Mouse (Mus musculus): ENCODE measurements around the gene Irf7. TPM values are rescaled to one million over a fixed set of nuclear protein-coding genes. Genes with fewer than 3 reads are reported as not detected.

The Irf7 gene
- polyA plus RNA-seq, 1 experiment from 2014 or later: 2.7 TPM

GRCm38 (mm10) chr7:141297926-141298650 lies 31.8 kb upstream of the Irf7 start:
- Histone ChIP-seq H3K9me3 (ENCODE audit: control insufficient read depth, low read length) (no peaks in the 10 kb centered on the region), H3K27me3 (ENCODE audit: control insufficient read depth, insufficient read depth, low read length) (peaks cover 27% of the 10 kb centered on the region), H3K4me3 (ENCODE audit: low read length) (no peak overlapping the region), H3K9ac (ENCODE audit: low read depth, low read length) (no peak overlapping the region), H3K36me3 (ENCODE audit: control insufficient read depth, insufficient read depth, low read length) (peaks cover 49% of the 10 kb centered on the region), H3K4me2 (replicated peaks; ENCODE audit: low read depth, low read length) (no peak overlapping the region), H3K4me1 (ENCODE audit: control insufficient read depth, insufficient read depth, low read length) (no peaks in the 10 kb centered on the region), H3K27ac (ENCODE audit: low read depth, low read length) (no peak overlapping the region)
- no peak for ATAC-seq (ENCODE audit: low FRiP score, low TSS enrichment)
- WGBS: 70% methylated on average over 3 of the region's 3 CpGs

GRCm38 (mm10) chr7:141294479-141294878 lies 28.2 kb upstream of the Irf7 start:
- H3K4me1 ChIP-seq (ENCODE audit: control insufficient read depth, insufficient read depth, low read length): no peaks in the 10 kb centered on the region
- 0 out of 2 replicates have a peak, but pooled peaks have one; percentile 3 for ATAC-seq (ENCODE audit: low FRiP score, low TSS enrichment)
- peak overlapping the region; percentile 76 for H3K4me2 ChIP-seq (replicated peaks; ENCODE audit: low read depth, low read length)
- H3K36me3 ChIP-seq (ENCODE audit: control insufficient read depth, insufficient read depth, low read length): peaks cover 14% of the 10 kb centered on the region
- H3K4me3 ChIP-seq (ENCODE audit: low read length): peak overlapping the region; percentile 39
- H3K9me3 ChIP-seq (ENCODE audit: control insufficient read depth, low read length): no peaks in the 10 kb centered on the region
- no peak overlapping the region for H3K27ac ChIP-seq (ENCODE audit: low read depth, low read length)
- H3K9ac ChIP-seq (ENCODE audit: low read depth, low read length): peak overlapping the region; percentile 57; the same call in 1 of the 2 replicates
- peaks cover 41% of the 10 kb centered on the region for H3K27me3 ChIP-seq (ENCODE audit: control insufficient read depth, insufficient read depth, low read length)
- 7% methylated on average over 22 of the region's 22 CpGs for WGBS

- H3K36me3 ChIP-seq (ENCODE audit: control insufficient read depth, insufficient read depth, low read length): peaks cover 9% of the 10 kb centered on the region
- no peaks in the 10 kb centered on the region for H3K9me3 ChIP-seq (ENCODE audit: control insufficient read depth, low read length)
- H3K4me3 ChIP-seq (ENCODE audit: low read length): peak overlapping the region; percentile 39
- peak overlapping the region; percentile 57 for H3K9ac ChIP-seq (ENCODE audit: low read depth, low read length)
- H3K4me1 ChIP-seq (ENCODE audit: control insufficient read depth, insufficient read depth, low read length): no peaks in the 10 kb centered on the region
- peaks cover 41% of the 10 kb centered on the region for H3K27me3 ChIP-seq (ENCODE audit: control insufficient read depth, insufficient read depth, low read length)
- H3K4me2 ChIP-seq (replicated peaks; ENCODE audit: low read depth, low read length): peak overlapping the region; percentile 76
- no peak overlapping the region for H3K27ac ChIP-seq (ENCODE audit: low read depth, low read length)
- under 1% methylated on average over 52 of the region's 53 CpGs for WGBS
- peak; percentile 26; the same call in 1 of the 2 replicates for ATAC-seq (ENCODE audit: low FRiP score, low TSS enrichment)
Observed at GRCm38 (mm10) chr7:141293852-141294471, 27.7 kb upstream of the Irf7 start.

- WGBS: 40% methylated on average over 15 of the region's 15 CpGs
- H3K9ac ChIP-seq (ENCODE audit: low read depth, low read length): no peak overlapping the region
- H3K27me3 ChIP-seq (ENCODE audit: control insufficient read depth, insufficient read depth, low read length): peaks cover 41% of the 10 kb centered on the region
- peak overlapping the region; percentile 90 for H3K4me2 ChIP-seq (replicated peaks; ENCODE audit: low read depth, low read length)
- H3K27ac ChIP-seq (ENCODE audit: low read depth, low read length): no peak overlapping the region
- H3K9me3 ChIP-seq (ENCODE audit: control insufficient read depth, low read length): no peaks in the 10 kb centered on the region
- peak overlapping the region; percentile 52 for H3K4me3 ChIP-seq (ENCODE audit: low read length)
- ATAC-seq (ENCODE audit: low FRiP score, low TSS enrichment): no peak
- H3K4me1 ChIP-seq (ENCODE audit: control insufficient read depth, insufficient read depth, low read length): no peaks in the 10 kb centered on the region
- 0 out of 2 replicates have a peak, but pooled peaks cover 4% of the 10 kb centered on the region for H3K36me3 ChIP-seq (ENCODE audit: control insufficient read depth, insufficient read depth, low read length)
Observed at GRCm38 (mm10) chr7:141292583-141293388, 26.5 kb upstream of the Irf7 start.

GRCm38 (mm10) chr7:141291921-141292582 lies 25.8 kb upstream of the Irf7 start, which contains the start of gene Drd4:
Gene Drd4 (plus strand): TSS chr7:141292006.
- peaks cover 41% of the 10 kb centered on the region for H3K27me3 ChIP-seq (ENCODE audit: control insufficient read depth, insufficient read depth, low read length)
- H3K4me1 ChIP-seq (ENCODE audit: control insufficient read depth, insufficient read depth, low read length): no peaks in the 10 kb centered on the region
- H3K4me2 ChIP-seq (replicated peaks; ENCODE audit: low read depth, low read length): peak within 1 kb of the TSS; percentile 90
- ATAC-seq (ENCODE audit: low FRiP score, low TSS enrichment): peak; percentile 76
- 2% methylated on average over 46 of the region's 46 CpGs for WGBS
- peak within 1 kb of the TSS; percentile 60 for H3K9ac ChIP-seq (ENCODE audit: low read depth, low read length)
- no peak within 1 kb of the TSS for H3K27ac ChIP-seq (ENCODE audit: low read depth, low read length)
- H3K9me3 ChIP-seq (ENCODE audit: control insufficient read depth, low read length): no peaks in the 10 kb centered on the region
- peak within 1 kb of the TSS; percentile 52 for H3K4me3 ChIP-seq (ENCODE audit: low read length)
- H3K36me3 ChIP-seq (ENCODE audit: control insufficient read depth, insufficient read depth, low read length): no peaks in the 10 kb centered on the region

GRCm38 (mm10) chr7:141288042-141288441 lies 21.8 kb upstream of the Irf7 start:
- H3K27ac ChIP-seq (ENCODE audit: low read depth, low read length): no peak overlapping the region
- H3K27me3 ChIP-seq (ENCODE audit: control insufficient read depth, insufficient read depth, low read length): peaks cover 13% of the 10 kb centered on the region
- H3K36me3 ChIP-seq (ENCODE audit: control insufficient read depth, insufficient read depth, low read length): no peaks in the 10 kb centered on the region
- H3K4me2 ChIP-seq (replicated peaks; ENCODE audit: low read depth, low read length): no peak overlapping the region
- H3K9me3 ChIP-seq (ENCODE audit: control insufficient read depth, low read length): no peaks in the 10 kb centered on the region
- no peak overlapping the region for H3K4me3 ChIP-seq (ENCODE audit: low read length)
- 86% methylated on average over 3 of the region's 3 CpGs for WGBS
- no peaks in the 10 kb centered on the region for H3K4me1 ChIP-seq (ENCODE audit: control insufficient read depth, insufficient read depth, low read length)
- no peak overlapping the region for H3K9ac ChIP-seq (ENCODE audit: low read depth, low read length)
- ATAC-seq (ENCODE audit: low FRiP score, low TSS enrichment): no peak

- Histone ChIP-seq H3K27ac (ENCODE audit: low read depth, low read length) (no peak overlapping the region), H3K27me3 (ENCODE audit: control insufficient read depth, insufficient read depth, low read length) (no peaks in the 10 kb centered on the region), H3K9me3 (ENCODE audit: control insufficient read depth, low read length) (no peaks in the 10 kb centered on the region), H3K4me3 (ENCODE audit: low read length) (no peak overlapping the region), H3K4me2 (replicated peaks; ENCODE audit: low read depth, low read length) (no peak overlapping the region), H3K9ac (ENCODE audit: low read depth, low read length) (no peak overlapping the region), H3K36me3 (ENCODE audit: control insufficient read depth, insufficient read depth, low read length) (no peaks in the 10 kb centered on the region), H3K4me1 (ENCODE audit: control insufficient read depth, insufficient read depth, low read length) (peaks cover 2% of the 10 kb centered on the region; the same call in 1 of the 2 replicates)
- ATAC-seq (ENCODE audit: low FRiP score, low TSS enrichment): no peak
- WGBS: 82% methylated on average over 4 of the region's 4 CpGs
Observed at GRCm38 (mm10) chr7:141282756-141283155, 16.5 kb upstream of the Irf7 start.

- Histone ChIP-seq H3K4me3 (ENCODE audit: low read length) (no peak overlapping the region), H3K9me3 (ENCODE audit: control insufficient read depth, low read length) (no peaks in the 10 kb centered on the region), H3K9ac (ENCODE audit: low read depth, low read length) (no peak overlapping the region), H3K36me3 (ENCODE audit: control insufficient read depth, insufficient read depth, low read length) (no peaks in the 10 kb centered on the region), H3K27me3 (ENCODE audit: control insufficient read depth, insufficient read depth, low read length) (no peaks in the 10 kb centered on the region), H3K27ac (ENCODE audit: low read depth, low read length) (peak overlapping the region; percentile 10; the same call in 1 of the 2 replicates), H3K4me2 (replicated peaks; ENCODE audit: low read depth, low read length) (no peak overlapping the region), H3K4me1 (ENCODE audit: control insufficient read depth, insufficient read depth, low read length) (peaks cover 4% of the 10 kb centered on the region; the same call in 1 of the 2 replicates)
- ATAC-seq (ENCODE audit: low FRiP score, low TSS enrichment): peak; percentile 37; the same call in 1 of the 2 replicates
- 58% methylated on average over 6 of the region's 6 CpGs for WGBS
Observed at GRCm38 (mm10) chr7:141281442-141281841, 15.2 kb upstream of the Irf7 start.

Data from kidney, embryonic 14.5 days (tissue).